Mouse (Mus musculus): ENCODE results near the gene Abraxas2. TPM values are rescaled to one million over a fixed set of nuclear protein-coding genes. Genes with fewer than 3 reads are reported as not detected.

Abraxas2 gene
- 34.5 and 34.6 TPM in 2 replicates for polyA plus RNA-seq (2015; fragmentation: Nextera tagmentation; extraction: Ambion mirVana)

DNA sequence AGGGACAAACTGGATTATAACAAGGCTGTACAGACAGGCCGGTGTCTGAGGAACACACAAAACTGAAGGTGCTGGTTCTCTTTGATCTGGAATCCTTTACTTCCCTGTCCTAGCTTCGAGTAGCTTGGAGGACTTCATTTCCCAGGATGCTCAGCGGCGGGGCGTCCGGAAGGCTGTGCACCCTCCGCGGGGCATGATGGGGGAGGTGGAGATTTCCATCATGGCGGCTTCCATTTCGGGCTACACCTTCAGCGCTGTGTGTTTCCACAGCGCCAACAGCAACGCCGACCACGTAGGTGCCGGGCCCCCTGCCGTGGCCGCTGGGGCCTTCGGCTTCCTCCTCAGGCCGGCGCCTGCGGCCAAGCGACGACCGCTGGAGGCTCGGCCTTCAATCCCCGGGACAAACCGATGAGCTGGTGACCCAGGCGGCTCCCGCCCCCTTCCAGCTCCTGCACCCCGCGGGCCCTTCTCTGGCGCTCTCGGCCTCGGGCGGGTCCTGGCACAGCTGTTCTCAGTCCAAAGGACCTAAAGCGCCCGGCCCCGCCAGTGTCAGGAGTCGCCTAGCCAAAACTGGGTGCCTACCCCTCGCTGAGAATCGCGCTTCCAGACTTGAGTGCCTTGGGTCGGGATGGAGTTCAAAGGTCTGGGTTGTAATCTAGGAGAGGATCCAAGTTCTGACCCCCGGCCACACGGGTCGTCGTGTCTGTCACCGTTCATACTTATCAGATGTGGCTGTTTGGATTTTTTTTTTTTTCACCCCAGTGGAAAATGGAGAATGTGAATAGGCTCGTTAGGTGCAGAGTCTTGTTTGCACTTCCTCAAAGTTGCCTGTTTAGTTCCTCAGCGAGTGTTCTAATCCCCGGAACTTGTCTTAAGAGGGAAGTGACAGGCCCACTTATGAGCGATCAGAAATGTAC, at the start of gene Abraxas2:
Abraxas2 (plus strand) TSS at position 184 of the 917 bp plus-strand sequence.
- peak within 1 kb of the TSS; percentile 68 for H3K9ac ChIP-seq
- ATAC-seq (ENCODE audit: insufficient read depth, low FRiP score, low read depth), result peak; percentile 95
- H3K4me3 ChIP-seq (replicated peaks), result peak within 1 kb of the TSS; percentile 79
- WGBS, result under 1% methylated on average over 53 of the region's 53 CpGs
- peak within 1 kb of the TSS; percentile 60 for H3K4me2 ChIP-seq
- H3K27ac ChIP-seq, result peak within 1 kb of the TSS; percentile 88
- no peaks in the 10 kb centered on the region for H3K36me3 ChIP-seq
- H3K9me3 ChIP-seq, result no peaks in the 10 kb centered on the region
- no peaks in the 10 kb centered on the region for H3K27me3 ChIP-seq (replicated peaks)
- H3K4me1 ChIP-seq, result 0 out of 2 replicates have a peak, but pooled peaks cover 9% of the 10 kb centered on the region

DNA sequence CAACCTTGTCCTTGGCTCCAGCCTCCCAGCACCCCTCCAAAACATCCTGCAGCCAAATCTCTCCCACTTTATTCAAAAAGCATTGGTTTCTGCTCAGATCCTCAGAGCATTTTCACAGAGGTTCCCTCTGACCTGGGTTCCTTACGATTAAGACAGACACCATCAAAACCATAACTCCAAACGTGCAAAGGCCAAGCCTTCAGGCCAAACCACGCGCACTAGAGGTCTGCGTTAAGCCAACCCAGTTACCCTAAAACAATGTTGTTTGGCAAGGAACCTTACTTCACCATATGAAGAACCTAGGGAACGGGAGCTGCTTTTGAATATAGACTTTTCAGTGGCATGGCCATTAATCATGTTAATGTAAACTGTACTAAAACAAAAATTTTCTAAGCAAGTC, 49.3 kb upstream of the Abraxas2 start:
- ATAC-seq (ENCODE audit: insufficient read depth, low FRiP score, low read depth), result no peak
- WGBS, result 29% methylated on average over 6 of the region's 6 CpGs
- no peaks in the 10 kb centered on the region for H3K27me3 ChIP-seq (replicated peaks)
- peaks cover 52% of the 10 kb centered on the region for H3K4me1 ChIP-seq
- H3K27ac ChIP-seq, result peak overlapping the region; percentile 77; the same call in 1 of the 2 replicates
- H3K9me3 ChIP-seq, result no peaks in the 10 kb centered on the region
- no peaks in the 10 kb centered on the region for H3K36me3 ChIP-seq
- H3K4me2 ChIP-seq, result peak overlapping the region; percentile 40; the same call in 1 of the 2 replicates
- H3K9ac ChIP-seq, result no peak overlapping the region
- H3K4me3 ChIP-seq (replicated peaks), result no peak overlapping the region

DNA sequence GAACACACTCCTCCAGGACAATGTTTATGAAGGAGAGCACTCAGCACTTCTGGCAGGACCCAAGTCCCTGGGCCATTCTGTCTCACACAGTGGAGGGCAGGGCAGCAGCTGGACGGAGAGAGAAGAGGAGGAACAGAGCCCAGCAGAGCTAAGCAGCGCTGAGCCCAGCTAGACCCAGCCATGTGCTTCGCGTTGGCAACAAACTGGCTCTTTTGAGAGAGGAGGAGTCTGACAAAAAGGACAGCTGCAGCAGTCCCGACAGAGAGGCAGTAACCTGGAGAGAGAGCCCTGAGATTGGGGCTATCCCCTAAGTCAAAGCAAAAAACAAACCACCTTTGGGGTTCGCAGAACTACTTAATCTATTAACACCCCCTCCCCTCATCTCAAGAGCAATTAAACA, 48.7 kb upstream of the Abraxas2 start:
- ATAC-seq (ENCODE audit: insufficient read depth, low FRiP score, low read depth), result no peak
- Histone ChIP-seq H3K36me3 (no peaks in the 10 kb centered on the region), H3K9ac (no peak overlapping the region), H3K9me3 (no peaks in the 10 kb centered on the region), H3K4me2 (0 out of 2 replicates have a peak overlapping the region, but pooled peaks have one; percentile 4), H3K4me1 (peaks cover 52% of the 10 kb centered on the region), H3K27me3 (replicated peaks) (no peaks in the 10 kb centered on the region), H3K4me3 (replicated peaks) (no peak overlapping the region), H3K27ac (peak overlapping the region; percentile 77)
- 33% methylated on average over 6 of the region's 6 CpGs for WGBS

DNA sequence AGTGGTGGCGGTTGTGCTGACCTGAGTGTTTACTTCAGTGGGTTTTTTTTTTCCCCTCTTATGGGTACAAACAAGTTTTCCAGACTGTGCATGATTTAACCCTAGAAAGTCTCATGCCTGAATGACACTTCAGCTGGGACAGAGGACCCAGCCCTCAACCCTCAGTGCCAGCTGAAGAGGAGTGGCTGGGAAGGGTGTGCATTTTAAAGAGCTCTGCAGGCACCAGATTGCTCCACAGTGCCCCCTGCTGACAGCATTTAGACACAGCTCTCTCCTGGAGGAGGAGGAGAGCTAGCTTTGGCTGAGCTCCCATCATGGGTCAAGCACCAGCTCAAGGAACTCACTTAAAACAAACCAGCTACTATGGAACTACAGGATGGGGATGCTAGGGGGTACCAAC, 48.1 kb upstream of the Abraxas2 start:
- WGBS, result 72% methylated on average over 1 of the region's 1 CpGs
- Histone ChIP-seq H3K9ac (no peak overlapping the region), H3K27ac (peak overlapping the region; percentile 77; the same call in 1 of the 2 replicates), H3K4me2 (peak overlapping the region; percentile 4), H3K27me3 (replicated peaks) (no peaks in the 10 kb centered on the region), H3K4me3 (replicated peaks) (no peak overlapping the region), H3K36me3 (no peaks in the 10 kb centered on the region), H3K9me3 (no peaks in the 10 kb centered on the region), H3K4me1 (peaks cover 47% of the 10 kb centered on the region)
- ATAC-seq (ENCODE audit: insufficient read depth, low FRiP score, low read depth), result no peak

DNA sequence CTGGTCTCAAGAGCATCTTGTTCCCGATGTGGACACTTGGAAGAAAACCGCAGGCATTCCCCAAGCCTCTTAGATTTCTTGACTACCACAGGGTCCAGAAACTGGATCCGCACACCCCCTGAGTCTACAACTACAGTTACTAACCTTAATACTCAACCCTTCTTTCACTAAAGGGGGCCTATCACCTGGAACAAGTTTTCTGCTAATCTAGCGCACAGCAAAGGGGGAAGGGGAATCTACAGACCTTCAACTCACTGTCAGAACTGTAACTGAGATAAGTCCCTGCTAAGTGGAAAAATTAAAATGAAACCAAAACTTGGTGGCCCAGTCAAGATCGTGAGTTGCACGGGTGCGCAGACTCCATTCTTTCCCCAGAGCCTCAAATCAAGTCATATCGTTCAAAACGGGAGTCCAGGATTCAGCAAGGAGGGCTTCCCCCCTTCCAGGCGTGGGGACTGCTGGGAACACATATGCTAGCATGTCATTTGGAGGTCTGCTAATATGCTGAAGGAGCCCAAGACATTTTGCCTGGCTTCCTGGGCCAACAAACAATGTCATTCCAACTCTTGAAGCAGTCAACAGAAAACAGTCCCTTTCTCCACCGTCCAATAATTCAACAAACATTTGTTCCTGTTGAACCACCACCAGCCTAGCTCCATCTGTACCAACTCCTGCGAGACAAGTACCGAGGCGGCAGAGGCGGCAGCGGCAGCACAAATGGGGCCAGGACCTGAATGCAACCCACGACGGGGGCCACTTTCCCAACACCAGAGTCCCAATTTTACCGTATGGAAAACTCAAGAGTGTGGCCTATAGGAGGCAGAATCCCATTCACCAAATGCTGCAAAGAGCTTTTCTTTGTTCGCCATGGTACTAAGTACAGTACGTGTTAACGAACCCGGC, 47.1 kb upstream of the Abraxas2 start:
- 20% methylated on average over 23 of the region's 23 CpGs for WGBS
- H3K27me3 ChIP-seq (replicated peaks), result no peaks in the 10 kb centered on the region
- H3K36me3 ChIP-seq, result no peaks in the 10 kb centered on the region
- peak overlapping the region; percentile 72 for H3K4me3 ChIP-seq (replicated peaks)
- peak overlapping the region; percentile 83 for H3K4me2 ChIP-seq
- peak overlapping the region; percentile 87 for H3K27ac ChIP-seq
- peak overlapping the region; percentile 67 for H3K9ac ChIP-seq
- peaks cover 38% of the 10 kb centered on the region for H3K4me1 ChIP-seq
- no peaks in the 10 kb centered on the region for H3K9me3 ChIP-seq
- ATAC-seq (ENCODE audit: insufficient read depth, low FRiP score, low read depth), result no peak

DNA sequence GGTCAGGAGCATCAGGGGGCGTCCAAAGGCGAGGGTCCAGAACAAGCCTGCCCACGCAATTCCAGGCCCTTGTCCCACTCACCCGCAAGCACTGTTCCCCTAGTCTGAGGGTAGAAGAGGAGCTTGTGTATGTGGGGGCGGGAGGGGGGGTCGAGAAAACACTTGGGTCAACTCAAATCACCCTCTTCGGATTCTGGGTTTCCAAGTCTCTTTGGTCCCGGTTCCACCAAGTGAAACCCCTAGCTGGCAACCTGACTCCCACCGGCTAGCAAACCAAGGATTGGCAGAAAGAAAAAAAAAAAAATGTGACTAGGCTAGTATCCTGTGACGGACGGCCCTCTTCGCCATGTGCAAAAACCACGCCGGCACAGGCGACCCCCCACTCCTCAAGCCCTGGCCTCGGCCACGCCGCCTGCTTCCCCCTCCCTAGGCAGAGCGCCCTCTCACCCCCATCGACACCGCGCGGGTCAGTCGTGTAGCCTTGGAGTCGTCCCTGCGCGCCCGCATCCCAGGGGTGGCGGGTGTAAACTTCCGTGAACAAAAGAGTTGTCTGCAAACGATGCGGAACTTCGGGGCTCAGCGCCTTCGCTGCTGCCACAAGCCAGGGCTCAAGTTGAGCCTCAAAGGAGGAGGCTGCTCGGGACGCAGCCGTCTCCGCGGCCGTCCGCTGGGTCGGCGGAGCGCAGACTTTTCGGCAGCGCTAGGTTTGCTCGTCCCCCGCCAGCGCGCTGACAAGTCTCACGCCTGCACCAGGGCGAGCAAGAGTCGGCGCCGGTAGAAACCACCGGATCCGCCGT, 46.2 kb upstream of the Abraxas2 start:
- Histone ChIP-seq H3K4me2 (peak overlapping the region; percentile 83), H3K9ac (peak overlapping the region; percentile 67), H3K36me3 (no peaks in the 10 kb centered on the region), H3K27me3 (replicated peaks) (no peaks in the 10 kb centered on the region), H3K4me1 (peaks cover 29% of the 10 kb centered on the region), H3K27ac (peak overlapping the region; percentile 87), H3K4me3 (replicated peaks) (peak overlapping the region; percentile 72), H3K9me3 (no peaks in the 10 kb centered on the region)
- under 1% methylated on average over 59 of the region's 59 CpGs for WGBS
- ATAC-seq (ENCODE audit: insufficient read depth, low FRiP score, low read depth), result peak; percentile 16; the same call in 1 of the 2 replicates

DNA sequence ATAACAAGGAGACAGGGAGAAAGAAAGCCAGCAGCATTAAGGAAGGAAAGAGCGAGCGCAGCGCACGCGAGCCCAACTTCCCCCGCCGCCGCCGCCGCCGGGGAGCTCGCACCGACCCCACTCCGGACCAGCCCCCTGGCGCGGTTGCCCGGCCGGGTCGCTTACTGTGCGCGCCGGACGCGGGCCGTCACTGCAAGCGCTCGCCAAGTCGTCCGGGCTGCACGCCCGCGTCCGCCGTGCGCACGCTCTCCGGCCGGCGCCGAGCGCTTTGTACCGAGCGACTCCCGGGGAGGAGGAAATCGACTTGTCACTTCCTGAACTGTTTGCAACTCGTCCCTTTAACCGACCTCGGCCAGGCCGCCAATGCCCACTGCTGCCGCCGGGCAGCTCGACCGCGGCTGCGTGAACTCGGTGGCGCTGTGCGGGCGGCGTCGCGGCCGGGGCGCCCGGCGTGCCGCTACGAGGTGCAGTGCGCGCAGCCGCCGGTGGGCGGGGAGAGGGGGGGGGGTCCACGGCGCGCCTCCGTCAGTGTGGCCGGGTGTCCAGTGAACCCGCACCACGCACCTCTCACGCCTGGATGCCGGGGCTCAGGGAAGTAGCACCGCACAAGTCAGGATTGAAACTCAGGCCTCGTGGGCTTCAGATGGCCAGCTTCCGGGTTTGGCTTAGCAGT, 45.5 kb upstream of the Abraxas2 start, which contains the start of gene Fam53b:
Fam53b (minus strand) TSS at position 471 of the 673 bp plus-strand sequence.
- Histone ChIP-seq H3K27ac (peak within 1 kb of the TSS; percentile 87), H3K27me3 (replicated peaks) (no peaks in the 10 kb centered on the region), H3K9ac (peak within 1 kb of the TSS; percentile 67), H3K4me1 (peaks cover 23% of the 10 kb centered on the region), H3K9me3 (no peaks in the 10 kb centered on the region), H3K36me3 (no peaks in the 10 kb centered on the region), H3K4me2 (peak within 1 kb of the TSS; percentile 83), H3K4me3 (replicated peaks) (peak within 1 kb of the TSS; percentile 72)
- WGBS, result under 1% methylated on average over 83 of the region's 85 CpGs
- peak; percentile 48 for ATAC-seq (ENCODE audit: insufficient read depth, low FRiP score, low read depth)

DNA sequence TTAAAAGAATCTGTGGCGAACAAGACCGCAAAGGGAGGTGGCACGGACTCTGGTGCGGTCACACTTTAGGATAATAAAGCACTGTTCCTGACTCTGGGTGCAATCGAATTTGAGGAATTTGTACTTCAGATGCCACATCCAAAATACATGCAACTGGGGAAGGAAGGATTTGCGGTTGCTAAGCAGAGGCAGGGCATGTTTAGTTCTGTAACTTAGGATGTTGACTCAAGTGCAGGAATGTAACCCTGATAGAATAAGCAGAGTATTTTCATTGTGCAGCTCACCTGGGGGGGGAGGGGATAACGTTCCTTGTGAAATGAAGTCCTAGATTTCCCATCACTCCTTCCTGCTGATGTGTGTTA, 45.0 kb upstream of the Abraxas2 start:
- H3K9ac ChIP-seq, result peak overlapping the region; percentile 67
- peak overlapping the region; percentile 87; the same call in 1 of the 2 replicates for H3K27ac ChIP-seq
- H3K36me3 ChIP-seq, result no peaks in the 10 kb centered on the region
- peaks cover 18% of the 10 kb centered on the region for H3K4me1 ChIP-seq
- 3% methylated on average over 7 of the region's 7 CpGs for WGBS
- H3K9me3 ChIP-seq, result no peaks in the 10 kb centered on the region
- no peaks in the 10 kb centered on the region for H3K27me3 ChIP-seq (replicated peaks)
- ATAC-seq (ENCODE audit: insufficient read depth, low FRiP score, low read depth), result no peak
- H3K4me2 ChIP-seq, result peak overlapping the region; percentile 83
- H3K4me3 ChIP-seq (replicated peaks), result peak overlapping the region; percentile 72

DNA sequence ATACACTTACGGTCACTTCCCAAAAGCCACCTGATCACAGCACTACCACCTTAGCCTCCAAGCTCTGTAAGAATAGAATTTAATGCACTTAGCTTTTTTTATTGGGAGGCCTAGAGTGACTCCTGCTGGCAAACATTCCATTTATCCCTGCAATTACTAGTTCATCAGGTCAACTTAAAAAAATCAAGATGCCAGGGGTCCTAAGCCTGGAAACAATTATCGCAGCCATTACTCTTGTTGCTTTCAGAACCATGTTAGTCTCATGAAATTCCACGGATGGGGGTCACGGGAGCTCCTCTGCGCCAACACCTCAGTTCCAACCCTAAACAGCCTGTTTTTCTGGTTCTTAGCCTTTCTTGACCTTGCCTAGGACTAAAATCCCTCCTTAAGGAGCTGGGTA, 43.9 kb upstream of the Abraxas2 start:
- peaks cover 8% of the 10 kb centered on the region for H3K4me1 ChIP-seq
- ATAC-seq (ENCODE audit: insufficient read depth, low FRiP score, low read depth), result no peak
- no peak overlapping the region for H3K27ac ChIP-seq
- WGBS, result 63% methylated on average over 5 of the region's 5 CpGs
- H3K9ac ChIP-seq, result no peak overlapping the region
- H3K4me2 ChIP-seq, result no peak overlapping the region
- H3K4me3 ChIP-seq (replicated peaks), result no peak overlapping the region
- no peaks in the 10 kb centered on the region for H3K27me3 ChIP-seq (replicated peaks)
- no peaks in the 10 kb centered on the region for H3K9me3 ChIP-seq
- H3K36me3 ChIP-seq, result no peaks in the 10 kb centered on the region

DNA sequence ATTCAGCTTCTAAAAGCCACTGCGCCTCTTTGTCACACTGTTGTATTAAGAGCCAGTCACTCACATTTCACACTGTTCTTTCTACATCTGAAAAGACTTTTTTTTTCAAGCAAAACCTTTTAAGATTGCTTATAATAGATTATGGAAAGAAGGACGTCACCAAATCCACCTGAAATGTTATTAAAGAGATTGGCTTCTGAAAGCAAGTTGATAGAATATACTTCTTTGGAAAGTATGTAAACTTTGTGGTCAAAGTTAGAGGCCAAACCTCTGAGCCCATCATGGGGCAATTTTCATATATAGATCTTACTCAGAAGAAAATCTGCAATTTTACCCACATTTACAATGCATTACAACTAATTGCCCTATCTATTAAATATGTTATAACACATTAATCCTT, 42.5 kb upstream of the Abraxas2 start:
- Histone ChIP-seq H3K9me3 (no peaks in the 10 kb centered on the region), H3K9ac (no peak overlapping the region), H3K4me1 (no peaks in the 10 kb centered on the region), H3K36me3 (no peaks in the 10 kb centered on the region), H3K27ac (no peak overlapping the region), H3K4me2 (no peak overlapping the region), H3K4me3 (replicated peaks) (no peak overlapping the region), H3K27me3 (replicated peaks) (no peaks in the 10 kb centered on the region)
- no peak for ATAC-seq (ENCODE audit: insufficient read depth, low FRiP score, low read depth)
- 74% methylated on average over 2 of the region's 2 CpGs for WGBS
